7 mouse cellular contexts compared by ENCODE assay signal in genomic region chr16:44724083-44724787, GRCm38 (mm10). TPM values are rescaled to one million over a fixed set of nuclear protein-coding genes. Genes with fewer than 3 reads are reported as not detected.
DNase-seq lines count a peak whose midpoint lies in the region; ATAC-seq lines count a peak whose summit lies in the region.

TSS of gene Nepro (plus strand) at chr16:44724301.

- H3K27me3 ChIP-seq in intestine, embryonic 15.5 days (replicated peaks), result no peaks in the 10 kb centered on the region
- H3K27me3 ChIP-seq in midbrain, embryonic 11.5 days (ENCODE audit: control insufficient read depth, insufficient read depth, low read length), result no peaks in the 10 kb centered on the region

- H3K9me3 ChIP-seq in intestine, embryonic 15.5 days, result no peaks in the 10 kb centered on the region
- no peaks in the 10 kb centered on the region for H3K9me3 ChIP-seq in midbrain, embryonic 11.5 days (ENCODE audit: control insufficient read depth, low read length)

- peak within 1 kb of the TSS; percentile 62 for H3K4me2 ChIP-seq in intestine, embryonic 15.5 days (replicated peaks)
- peak within 1 kb of the TSS; percentile 64 for H3K4me2 ChIP-seq in midbrain, embryonic 11.5 days

- intact Hi-C loops in gastrocnemius, postnatal 36 days (cut with DNase I), result loop anchor here (10.0 kb wide), 1 partner anchor 371 kb away; the partner anchor contains the start of gene Ccdc80
- intact Hi-C loops in left cerebral cortex, postnatal 36 days (cut with DNase I), result loop anchor here (10.0 kb wide), 1 partner anchor 371 kb away; the partner anchor contains the start of gene Ccdc80

- peak; percentile 93 for DNase-seq in adrenal gland, adult 18-20 months (ENCODE audit: low spot score in 2 of 2)
- peak; percentile 95 for DNase-seq in embryo, embryonic 11 days
- DNase-seq in gastrocnemius, postnatal 36 days, result peak; percentile 94 to 97
- peak; percentile 97 to 98 for DNase-seq in left cerebral cortex, postnatal 36 days (ENCODE audit: low spot score in 2 of 2)
- peak; percentile 99 for DNase-seq in midbrain, embryonic 11.5 days (ENCODE audit: low spot score, missing footprints)
- DNase-seq in skeletal muscle tissue, adult 2 months (ENCODE audit: low read depth, low spot score), result peak; percentile 88

- H3K27ac ChIP-seq in intestine, embryonic 15.5 days, result peak within 1 kb of the TSS; percentile 95
- peak within 1 kb of the TSS; percentile 70 for H3K27ac ChIP-seq in midbrain, embryonic 11.5 days (ENCODE audit: low read depth, low read length)

- WGBS in intestine, embryonic 15.5 days, result under 1% methylated on average over 64 of the region's 64 CpGs
- WGBS in midbrain, embryonic 11.5 days, result under 1% methylated on average over 64 of the region's 64 CpGs

- ATAC-seq in intestine, embryonic 15.5 days, result peak; percentile 98
- peak; percentile 98 for ATAC-seq in midbrain, embryonic 11.5 days (ENCODE audit: low FRiP score)

- H3K36me3 ChIP-seq in intestine, embryonic 15.5 days, result peaks cover 5% of the 10 kb centered on the region; the same call in 1 of the 2 replicates
- H3K36me3 ChIP-seq in midbrain, embryonic 11.5 days (ENCODE audit: control insufficient read depth, insufficient read depth, low read length), result no peaks in the 10 kb centered on the region; the same call in 1 of the 2 replicates

- H3K4me3 ChIP-seq in intestine, embryonic 15.5 days (replicated peaks), result peak within 1 kb of the TSS; percentile 92
- peak within 1 kb of the TSS; percentile 67 for H3K4me3 ChIP-seq in midbrain, embryonic 11.5 days (ENCODE audit: low read depth, low read length)

- H3K9ac ChIP-seq in intestine, embryonic 15.5 days, result peak within 1 kb of the TSS; percentile 93
- peak within 1 kb of the TSS; percentile 71 for H3K9ac ChIP-seq in midbrain, embryonic 11.5 days (ENCODE audit: low read length)

- peaks cover 9% of the 10 kb centered on the region for H3K4me1 ChIP-seq in intestine, embryonic 15.5 days (replicated peaks)
- H3K4me1 ChIP-seq in midbrain, embryonic 11.5 days (ENCODE audit: control insufficient read depth, insufficient read depth, low read length), result peaks cover 5% of the 10 kb centered on the region; the same call in 1 of the 2 replicates

RNA-seq across cellular contexts. Expression of gene Nepro, which starts in this region (rescaled TPM):
- 10 to 100 TPM; 12.6 to 14.8 TPM for total RNA-seq in adrenal gland, adult 18-20 months (2021)
- total RNA-seq in gastrocnemius, postnatal 36 days (2021), result 1 to 10 TPM; 3.5 to 3.6 TPM
- polyA plus RNA-seq in intestine, embryonic 15.5 days (2015; fragmentation: Nextera tagmentation; extraction: Ambion mirVana), result 7.6 and 8.2 TPM in 2 replicates
- total RNA-seq in left cerebral cortex, postnatal 36 days (2021), result 1 to 10 TPM; 4.0 to 5.4 TPM
- polyA plus RNA-seq in midbrain, embryonic 11.5 days (2014; fragmentation: Nextera tagmentation; extraction: Ambion mirVana), result 10.5 and 11.8 TPM in 2 replicates

Comparison
In these comparisons a context has a peak if more than half of its experiments do, and no peak if none do; other contexts are left out.
1. Peak in every context shown above with its lines: DNase-seq, ATAC-seq, H3K4me3 ChIP-seq and H3K27ac ChIP-seq.